Mouse (Mus musculus): Measurements from ENCODE around the gene Pld5. TPM values are rescaled to one million over a fixed set of nuclear protein-coding genes. Genes with fewer than 3 reads are reported as not detected.

The Pld5 gene
- polyA plus RNA-seq, 1 experiment from 2014 or later: 0.63 TPM

- H3K27ac ChIP-seq (ENCODE audit: low read length): no peak overlapping the region
These were observed 239.1 kb downstream of the Pld5 start for GRCm38 (mm10) chr1:176036028-176036427.

GRCm38 (mm10) chr1:176034699-176035098 is 240.4 kb downstream of the Pld5 start:
- Histone ChIP-seq H3K27ac (ENCODE audit: low read length) (no peak overlapping the region), H3K4me1 (replicated peaks; ENCODE audit: control insufficient read depth, insufficient read depth, low read length) (peaks cover 4% of the 10 kb centered on the region; the same call in 1 of the 2 replicates), H3K9me3 (ENCODE audit: control insufficient read depth, low read length) (no peaks in the 10 kb centered on the region), H3K36me3 (ENCODE audit: control insufficient read depth, insufficient read depth, low read length) (no peaks in the 10 kb centered on the region), H3K4me2 (ENCODE audit: low read depth, low read length) (no peak overlapping the region), H3K27me3 (ENCODE audit: control insufficient read depth, insufficient read depth, low read depth, low read length) (no peaks in the 10 kb centered on the region), H3K4me3 (ENCODE audit: low read length) (no peak overlapping the region), H3K9ac (ENCODE audit: low read length) (no peak overlapping the region)
- no peak for ATAC-seq (ENCODE audit: low read depth)
- 74% methylated on average over 6 of the region's 6 CpGs for WGBS

More at GRCm38 (mm10) chr1:176036028-176036427, 239.1 kb downstream of the Pld5 start:
- Histone ChIP-seq H3K4me3 (ENCODE audit: low read length) (no peak overlapping the region), H3K4me1 (replicated peaks; ENCODE audit: control insufficient read depth, insufficient read depth, low read length) (peaks cover 4% of the 10 kb centered on the region; the same call in 1 of the 2 replicates), H3K9me3 (ENCODE audit: control insufficient read depth, low read length) (no peaks in the 10 kb centered on the region), H3K4me2 (ENCODE audit: low read depth, low read length) (no peak overlapping the region), H3K9ac (ENCODE audit: low read length) (no peak overlapping the region), H3K36me3 (ENCODE audit: control insufficient read depth, insufficient read depth, low read length) (no peaks in the 10 kb centered on the region), H3K27me3 (ENCODE audit: control insufficient read depth, insufficient read depth, low read depth, low read length) (no peaks in the 10 kb centered on the region)
- 70% methylated on average over 3 of the region's 3 CpGs for WGBS
- no peak for ATAC-seq (ENCODE audit: low read depth)

GRCm38 (mm10) chr1:176033698-176034097 is 241.4 kb downstream of the Pld5 start:
- no peaks in the 10 kb centered on the region for H3K36me3 ChIP-seq (ENCODE audit: control insufficient read depth, insufficient read depth, low read length)
- 46% methylated on average over 5 of the region's 5 CpGs for WGBS
- H3K4me2 ChIP-seq (ENCODE audit: low read depth, low read length): no peak overlapping the region
- H3K4me3 ChIP-seq (ENCODE audit: low read length): no peak overlapping the region
- no peaks in the 10 kb centered on the region for H3K9me3 ChIP-seq (ENCODE audit: control insufficient read depth, low read length)
- ATAC-seq (ENCODE audit: low read depth): peak; percentile 90
- H3K4me1 ChIP-seq (replicated peaks; ENCODE audit: control insufficient read depth, insufficient read depth, low read length): peaks cover 4% of the 10 kb centered on the region; the same call in 1 of the 2 replicates
- no peaks in the 10 kb centered on the region for H3K27me3 ChIP-seq (ENCODE audit: control insufficient read depth, insufficient read depth, low read depth, low read length)
- H3K27ac ChIP-seq (ENCODE audit: low read length): no peak overlapping the region
- no peak overlapping the region for H3K9ac ChIP-seq (ENCODE audit: low read length)

GRCm38 (mm10) chr1:176029063-176029462 is 246.0 kb downstream of the Pld5 start:
- Histone ChIP-seq H3K4me2 (ENCODE audit: low read depth, low read length) (no peak overlapping the region), H3K4me1 (replicated peaks; ENCODE audit: control insufficient read depth, insufficient read depth, low read length) (no peaks in the 10 kb centered on the region), H3K27me3 (ENCODE audit: control insufficient read depth, insufficient read depth, low read depth, low read length) (no peaks in the 10 kb centered on the region), H3K36me3 (ENCODE audit: control insufficient read depth, insufficient read depth, low read length) (no peaks in the 10 kb centered on the region), H3K4me3 (ENCODE audit: low read length) (no peak overlapping the region), H3K27ac (ENCODE audit: low read length) (no peak overlapping the region), H3K9me3 (ENCODE audit: control insufficient read depth, low read length) (no peaks in the 10 kb centered on the region), H3K9ac (ENCODE audit: low read length) (no peak overlapping the region)
- no peak for ATAC-seq (ENCODE audit: low read depth)
- WGBS: 89% methylated on average over 1 of the region's 1 CpGs

- Histone ChIP-seq H3K9me3 (ENCODE audit: control insufficient read depth, low read length) (no peaks in the 10 kb centered on the region), H3K27me3 (ENCODE audit: control insufficient read depth, insufficient read depth, low read depth, low read length) (no peaks in the 10 kb centered on the region), H3K4me1 (replicated peaks; ENCODE audit: control insufficient read depth, insufficient read depth, low read length) (no peaks in the 10 kb centered on the region), H3K36me3 (ENCODE audit: control insufficient read depth, insufficient read depth, low read length) (no peaks in the 10 kb centered on the region), H3K27ac (ENCODE audit: low read length) (no peak overlapping the region), H3K9ac (ENCODE audit: low read length) (no peak overlapping the region), H3K4me3 (ENCODE audit: low read length) (no peak overlapping the region), H3K4me2 (ENCODE audit: low read depth, low read length) (no peak overlapping the region)
- WGBS: 70% methylated on average over 3 of the region's 3 CpGs
- no peak for ATAC-seq (ENCODE audit: low read depth)
These were observed 246.7 kb downstream of the Pld5 start for GRCm38 (mm10) chr1:176028397-176028796.

GRCm38 (mm10) chr1:176024501-176024900 is 250.6 kb downstream of the Pld5 start:
- 66% methylated on average over 1 of the region's 1 CpGs for WGBS
- Histone ChIP-seq H3K4me1 (replicated peaks; ENCODE audit: control insufficient read depth, insufficient read depth, low read length) (no peaks in the 10 kb centered on the region), H3K9me3 (ENCODE audit: control insufficient read depth, low read length) (no peaks in the 10 kb centered on the region), H3K9ac (ENCODE audit: low read length) (no peak overlapping the region), H3K27ac (ENCODE audit: low read length) (no peak overlapping the region), H3K4me3 (ENCODE audit: low read length) (no peak overlapping the region), H3K4me2 (ENCODE audit: low read depth, low read length) (no peak overlapping the region), H3K36me3 (ENCODE audit: control insufficient read depth, insufficient read depth, low read length) (no peaks in the 10 kb centered on the region), H3K27me3 (ENCODE audit: control insufficient read depth, insufficient read depth, low read depth, low read length) (no peaks in the 10 kb centered on the region)
- no peak for ATAC-seq (ENCODE audit: low read depth)

- H3K4me3 ChIP-seq (ENCODE audit: low read length): no peak overlapping the region
- WGBS: 88% methylated on average over 3 of the region's 3 CpGs
- H3K4me1 ChIP-seq (replicated peaks; ENCODE audit: control insufficient read depth, insufficient read depth, low read length): no peaks in the 10 kb centered on the region
- no peaks in the 10 kb centered on the region for H3K27me3 ChIP-seq (ENCODE audit: control insufficient read depth, insufficient read depth, low read depth, low read length)
- no peaks in the 10 kb centered on the region for H3K9me3 ChIP-seq (ENCODE audit: control insufficient read depth, low read length)
- ATAC-seq (ENCODE audit: low read depth): no peak
- no peak overlapping the region for H3K4me2 ChIP-seq (ENCODE audit: low read depth, low read length)
- no peak overlapping the region for H3K27ac ChIP-seq (ENCODE audit: low read length)
- no peaks in the 10 kb centered on the region for H3K36me3 ChIP-seq (ENCODE audit: control insufficient read depth, insufficient read depth, low read length)
- no peak overlapping the region for H3K9ac ChIP-seq (ENCODE audit: low read length)
These were observed 256.6 kb downstream of the Pld5 start for GRCm38 (mm10) chr1:176018523-176018922.

GRCm38 (mm10) chr1:176016076-176016475 is 259.0 kb downstream of the Pld5 start:
- no peak for ATAC-seq (ENCODE audit: low read depth)
- WGBS: 57% methylated on average over 3 of the region's 3 CpGs

GRCm38 (mm10) chr1:176013497-176014268 is 261.4 kb downstream of the Pld5 start:
- no peaks in the 10 kb centered on the region for H3K4me1 ChIP-seq (replicated peaks; ENCODE audit: control insufficient read depth, insufficient read depth, low read length)
- no peak overlapping the region for H3K4me2 ChIP-seq (ENCODE audit: low read depth, low read length)
- 30% methylated on average over 3 of the region's 3 CpGs for WGBS
- H3K9ac ChIP-seq (ENCODE audit: low read length): no peak overlapping the region
- ATAC-seq (ENCODE audit: low read depth): no peak
- no peaks in the 10 kb centered on the region for H3K27me3 ChIP-seq (ENCODE audit: control insufficient read depth, insufficient read depth, low read depth, low read length)
- H3K9me3 ChIP-seq (ENCODE audit: control insufficient read depth, low read length): no peaks in the 10 kb centered on the region
- H3K4me3 ChIP-seq (ENCODE audit: low read length): no peak overlapping the region
- no peak overlapping the region for H3K27ac ChIP-seq (ENCODE audit: low read length)
- H3K36me3 ChIP-seq (ENCODE audit: control insufficient read depth, insufficient read depth, low read length): no peaks in the 10 kb centered on the region

More at GRCm38 (mm10) chr1:176016076-176016475, 259.0 kb downstream of the Pld5 start:
- Histone ChIP-seq H3K9me3 (ENCODE audit: control insufficient read depth, low read length) (no peaks in the 10 kb centered on the region), H3K36me3 (ENCODE audit: control insufficient read depth, insufficient read depth, low read length) (no peaks in the 10 kb centered on the region), H3K27me3 (ENCODE audit: control insufficient read depth, insufficient read depth, low read depth, low read length) (no peaks in the 10 kb centered on the region), H3K4me3 (ENCODE audit: low read length) (no peak overlapping the region), H3K9ac (ENCODE audit: low read length) (no peak overlapping the region), H3K4me1 (replicated peaks; ENCODE audit: control insufficient read depth, insufficient read depth, low read length) (no peaks in the 10 kb centered on the region), H3K4me2 (ENCODE audit: low read depth, low read length) (no peak overlapping the region), H3K27ac (ENCODE audit: low read length) (no peak overlapping the region)

Data from lung, embryonic 16.5 days (tissue).